Mouse (Mus musculus) layer of hippocampus, adult 2 months (tissue): ENCODE data around the gene Ghrl. TPM values are rescaled to one million over a fixed set of nuclear protein-coding genes. Genes with fewer than 3 reads are reported as not detected.
"Not testable (repeated sequence)": the region's sequence is repeated elsewhere in the genome, so short reads cannot be mapped to it uniquely, and the experiment has no call there.

Source experiments
- DNase-seq, 2 experiments: peaks; one replicate each; pipeline ENCODE4 v3.0.0; 2022; ENCODE audit warnings: low spot score in 2 of 2
- H3K27ac ChIP-seq: fragments of 200-600 bp; 2 replicates; pipeline ENCODE4 v1.8.1; 2022
- H3K4me3 ChIP-seq: fragments of 200-600 bp; 2 replicates; pipeline ENCODE4 v1.8.1; 2022; ENCODE audit warnings: mild to moderate bottlenecking
- CTCF ChIP-seq: fragments of 200-600 bp; conservative IDR thresholded peaks from 2 replicates; pipeline ENCODE4 v1.8.1; 2022; ENCODE audit warnings: antibody characterized with exemption, mild to moderate bottlenecking, moderate library complexity
- microRNA-seq, 2 experiments: library from miRNA; unstranded; fragments of <30 nt; microRNA quantifications; one replicate each; pipeline ENCODE4 v1.2.0; 2021
- total RNA-seq, 2 experiments: library from RNA; stranded (reverse); gene quantifications; 2 replicates each; pipeline ENCODE4 v1.2.3; 2021

Ghrl gene
- total RNA-seq, 2 experiments from 2014 or later = not detected

DNA sequence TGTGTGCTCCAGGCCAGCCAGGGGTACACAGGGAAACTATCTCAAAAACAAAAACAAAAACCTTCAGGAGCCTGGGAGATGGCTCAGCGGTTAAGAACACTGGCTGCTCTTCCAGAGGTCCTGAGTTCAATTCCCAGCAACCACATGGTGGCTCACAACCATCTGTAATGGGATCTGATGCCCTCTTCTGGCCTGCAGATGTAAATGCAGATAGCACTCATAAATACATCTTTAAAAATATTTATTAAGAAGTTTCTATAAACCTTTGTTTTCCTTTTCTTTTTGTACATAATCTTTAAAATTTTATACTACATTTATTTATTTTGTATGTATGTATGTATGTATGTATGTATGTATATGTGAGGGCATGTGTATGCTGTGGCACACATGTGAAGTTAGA, 47.7 kb downstream of the Ghrl start:
- not testable (repeated sequence) for H3K27ac ChIP-seq, DNase-seq, H3K4me3 ChIP-seq
- TF ChIP-seq CTCF = peak; percentile 58

DNA sequence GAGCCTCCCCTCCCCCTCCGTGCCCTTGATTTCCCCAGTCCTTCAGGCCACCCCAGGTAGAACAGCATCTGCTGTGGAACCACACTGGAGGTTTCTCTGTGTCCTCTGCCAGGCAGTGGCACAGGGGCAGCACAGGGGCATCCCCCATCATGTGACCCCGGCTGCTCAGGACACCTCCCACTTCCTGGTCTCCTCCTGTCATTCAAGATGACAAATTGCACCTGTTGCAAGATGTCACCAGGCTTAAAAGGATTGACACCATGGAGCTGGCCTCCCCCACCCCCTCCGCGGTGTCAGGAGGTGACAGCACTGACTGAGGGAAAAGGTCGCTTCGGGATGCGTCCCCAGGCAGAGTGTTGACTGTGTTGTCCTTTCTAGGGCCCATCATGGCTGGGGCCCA, 49.9 kb downstream of the Ghrl start:
- TF ChIP-seq CTCF = no peak
- Histone ChIP-seq H3K27ac (peak overlapping the region; percentile 79; the same call in 1 of the 2 replicates), H3K4me3 (no peak overlapping the region)
- DNase-seq = no peak

DNA sequence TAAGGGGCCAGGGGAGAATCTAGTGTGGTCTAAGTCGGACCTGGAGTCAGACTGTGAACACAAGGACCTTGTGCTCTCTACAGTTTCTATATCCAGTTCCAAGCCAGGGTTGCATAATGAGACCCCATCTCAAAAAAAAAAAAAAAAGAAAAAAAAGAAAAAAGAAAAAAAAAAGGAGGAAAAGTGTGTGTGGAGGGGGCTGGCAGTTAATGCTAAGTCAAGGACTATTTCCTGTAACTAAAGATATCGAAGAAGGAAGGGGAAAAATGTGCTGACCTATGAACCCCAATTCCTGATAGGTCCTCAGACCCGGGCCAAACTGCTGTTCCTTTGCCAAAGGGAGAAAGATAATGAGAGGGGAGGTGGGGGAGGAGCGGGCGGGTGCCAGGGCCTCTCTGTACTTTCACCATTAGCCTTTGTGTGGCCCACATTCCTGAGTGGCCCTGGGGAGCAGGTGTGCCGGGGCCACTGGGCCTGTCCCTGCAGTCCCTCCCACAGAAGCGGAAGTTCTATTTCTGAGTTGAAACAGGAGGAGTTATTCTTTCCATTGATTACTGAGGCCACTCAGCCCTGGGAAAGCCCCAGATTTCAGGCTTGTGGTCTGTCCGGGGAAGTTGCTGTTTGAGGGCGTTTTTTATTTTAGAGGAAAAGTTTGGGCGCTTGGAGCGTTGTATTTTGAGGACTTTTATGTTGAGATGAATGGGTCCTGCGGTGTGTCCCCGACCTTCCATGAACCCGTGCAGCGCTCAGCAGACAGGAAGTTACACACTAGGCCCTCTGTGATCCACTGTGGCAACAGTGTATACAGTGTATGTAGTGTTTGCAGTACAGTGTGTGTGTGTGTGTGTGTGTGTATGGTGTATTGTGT, 51.2 kb downstream of the Ghrl start:
- TF ChIP-seq CTCF = no peak
- H3K4me3 ChIP-seq = no peak overlapping the region
- no peak for DNase-seq
- peak overlapping the region; percentile 79 for H3K27ac ChIP-seq

DNA sequence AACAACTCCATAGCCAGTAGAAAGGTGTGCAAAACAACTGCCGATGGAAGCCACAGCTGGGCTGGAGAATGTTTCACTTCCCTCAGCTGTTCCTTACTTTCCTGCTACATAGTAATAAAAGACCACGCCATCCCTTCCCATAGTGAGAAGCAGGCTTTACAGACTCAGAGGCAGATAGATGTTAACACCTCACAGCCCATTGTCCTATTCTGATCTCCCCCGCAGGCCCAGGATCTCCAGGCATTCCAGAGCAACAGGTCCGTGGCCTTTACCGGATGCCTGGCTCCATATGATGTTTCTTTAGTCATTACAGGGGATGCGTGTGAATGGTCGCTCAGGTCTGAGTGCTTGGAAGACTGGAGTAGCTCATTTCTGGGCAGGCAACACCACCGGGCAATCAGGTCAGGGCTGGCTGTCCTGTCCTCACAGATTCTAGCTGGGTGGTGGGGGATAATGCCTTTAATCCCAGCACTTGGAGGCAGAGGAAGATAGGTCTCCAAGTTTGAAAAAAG, 52.0 kb downstream of the Ghrl start:
- no peak overlapping the region; the same call in 1 of the 2 replicates for H3K27ac ChIP-seq
- TF ChIP-seq CTCF = no peak
- no peak overlapping the region for H3K4me3 ChIP-seq
- DNase-seq = no peak

Small RNA genes lying within 50 kb of the gene (microRNA-seq; reads per million reads assigned to microRNA genes)
- gene Mir7042 = 0.32 to 0.92 reads per million in 2 experiments

Other genes with a start within 250 kb of the Ghrl start
- gene Il17rc, start 248.5 kb downstream of the Ghrl start, total RNA-seq = 1 to 10 TPM; 4.7 to 6.3 TPM
- gene Creld1, start 236.6 kb downstream of the Ghrl start, total RNA-seq = 100 to 1,000 TPM; 105 to 120 TPM
- gene Prrt3, start 217.9 kb downstream of the Ghrl start, total RNA-seq = 10 to 100 TPM; 53.9 to 59.1 TPM
- gene Emc3, start 188.2 kb downstream of the Ghrl start, total RNA-seq = 10 to 100 TPM; 73.4 to 76.3 TPM
- gene Fancd2, start 188.2 kb downstream of the Ghrl start, total RNA-seq = 1 to 10 TPM; 2.4 to 3.8 TPM
- under 1 TPM; 0.33 to 0.86 TPM for gene Fancd2os, start 119.2 kb downstream of the Ghrl start, total RNA-seq
- 100 to 1,000 TPM; 211 to 234 TPM for gene Brk1, start 115.1 kb downstream of the Ghrl start, total RNA-seq
- gene Vhl, start 95.9 kb downstream of the Ghrl start, total RNA-seq = 10 to 100 TPM; 44.3 to 44.9 TPM
- gene Irak2, start 81.4 kb downstream of the Ghrl start, total RNA-seq = 10 to 100 TPM; 16.6 to 18.8 TPM
- gene Tatdn2, start 22.8 kb downstream of the Ghrl start, total RNA-seq = 10 to 100 TPM; 60.4 to 67.8 TPM
- 10 to 100 TPM; 73.4 to 77.3 TPM for gene Sec13, start 20.9 kb upstream of the Ghrl start, total RNA-seq